Mouse (Mus musculus): Measurements from ENCODE around the gene Vmn1r206.
"Not testable (repeated sequence)": the region's sequence is repeated elsewhere in the genome, so short reads cannot be mapped to it uniquely, and the experiment has no call there.

Vmn1r206 gene

DNA sequence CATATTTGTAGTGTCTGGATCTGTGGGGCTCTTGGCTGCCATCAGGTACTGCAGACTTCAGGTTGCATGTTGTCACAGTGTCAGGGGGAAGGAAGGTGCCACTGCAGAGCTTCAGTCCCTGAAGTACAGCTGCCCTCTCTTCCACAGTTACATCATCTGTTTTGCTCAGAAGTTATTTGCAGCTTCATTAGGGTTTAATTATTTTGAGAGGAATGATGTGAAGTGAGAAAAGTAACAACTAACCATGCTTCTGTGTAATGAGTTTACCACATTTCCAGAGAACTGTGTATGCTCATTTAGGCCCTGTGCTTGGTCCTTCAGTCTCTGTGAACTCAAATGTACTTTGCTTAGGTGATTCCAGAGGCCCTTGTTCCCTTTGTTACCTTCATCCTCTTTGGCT lies at the start of gene Vmn1r206:
TSS of gene Vmn1r206 (minus strand) at position 101 of the 400 bp plus-strand sequence.
- not testable (repeated sequence) for DNase-seq (ENCODE audit: extremely low read depth, low read depth)

DNA sequence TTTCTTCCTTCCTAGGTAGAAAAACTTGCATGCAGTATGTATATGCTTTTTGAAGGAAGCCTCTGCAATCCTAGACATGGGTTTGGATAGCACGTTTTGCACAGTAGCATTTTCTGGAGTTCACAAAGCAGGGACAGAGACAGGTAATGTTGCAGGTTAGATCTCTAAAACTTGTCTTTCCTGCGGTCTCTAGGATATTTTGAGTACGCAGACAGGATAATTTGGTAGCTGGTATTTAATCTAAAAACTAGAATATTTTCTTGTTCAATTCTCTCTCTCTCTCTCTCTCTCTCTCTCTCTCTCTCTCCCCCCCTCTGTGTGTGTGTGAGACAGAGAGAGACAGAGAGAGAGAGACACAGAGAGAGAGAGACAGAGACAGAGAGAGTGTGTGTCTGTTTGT lies 31.2 kb downstream of the Vmn1r206 start, which contains the start of gene Vmn1r205:
TSS of gene Vmn1r205 (minus strand) at position 101 of the 400 bp plus-strand sequence.
- DNase-seq (ENCODE audit: extremely low read depth, low read depth) = no peak

DNA sequence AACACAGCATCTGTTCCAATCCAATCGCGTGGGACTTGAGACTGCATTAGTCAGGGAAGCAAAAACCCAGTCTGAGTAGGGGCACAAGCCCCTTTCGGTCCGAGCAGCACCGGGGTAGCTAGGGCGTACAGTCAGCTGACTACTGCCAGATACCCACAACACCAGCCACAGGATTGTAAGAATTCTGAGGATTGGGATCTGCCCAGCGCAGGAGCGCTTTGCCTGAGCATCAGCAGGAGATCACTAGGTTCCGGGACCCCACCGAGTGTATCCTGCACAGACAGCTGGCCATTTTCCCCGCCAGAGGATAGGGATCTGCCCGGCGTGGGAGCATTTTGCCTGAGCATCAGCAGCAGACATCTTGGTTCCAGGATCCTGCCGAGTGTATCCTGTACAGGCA lies 40.7 kb downstream of the Vmn1r206 start:
- DNase-seq (ENCODE audit: extremely low read depth, low read depth) = not testable (repeated sequence)

GRCm38 (mm10) chr13:22574911-22575310 lies 49.1 kb downstream of the Vmn1r206 start:
- not testable (repeated sequence) for DNase-seq (ENCODE audit: extremely low read depth, low read depth)

Data from MEL-GATA-1-ER (cell line).